In the genomic region with DNA sequence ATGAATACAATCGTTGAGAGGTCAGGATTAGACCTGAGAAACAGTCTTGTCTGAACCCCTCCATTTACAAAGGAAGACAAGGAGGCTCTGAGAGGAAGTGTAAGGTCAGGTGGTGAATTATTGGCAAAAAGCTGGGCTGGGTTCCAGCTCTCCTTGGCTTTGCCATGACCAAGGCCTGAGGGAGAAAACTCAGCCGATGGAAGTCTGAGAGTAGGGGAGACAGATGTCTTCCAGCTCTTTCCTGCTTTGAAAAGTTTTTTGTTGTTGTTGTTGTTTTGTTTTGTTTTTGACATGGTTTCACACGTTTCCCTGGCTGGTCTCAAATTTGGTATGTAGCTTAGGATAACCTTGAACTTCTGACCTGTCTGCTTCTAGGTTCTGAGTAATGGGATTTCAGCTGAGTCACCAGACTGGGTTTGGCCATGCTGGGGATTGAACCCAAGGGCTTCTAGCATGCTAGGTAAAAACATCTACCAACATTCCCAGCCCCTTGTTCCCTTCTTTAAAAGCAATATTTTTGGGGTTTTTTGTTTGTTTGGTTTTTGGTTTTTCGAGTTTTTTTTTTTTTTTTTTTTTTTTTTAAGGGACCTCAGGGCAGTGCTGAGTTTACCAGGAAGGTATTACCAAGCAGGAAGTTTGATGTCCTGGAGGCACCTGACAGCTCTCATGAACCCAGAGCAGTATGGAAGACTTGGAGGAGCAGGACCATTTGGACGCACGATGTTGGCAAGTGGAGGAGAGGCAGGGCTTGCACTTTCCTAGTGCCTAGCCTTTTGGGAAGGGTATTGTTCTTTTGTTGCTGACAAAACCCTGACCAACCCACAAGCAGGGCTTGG, we compare ENCODE assay signal across 7 mouse cellular contexts. TPM values are rescaled to one million over a fixed set of nuclear protein-coding genes. Genes with fewer than 3 reads are reported as not detected.
A peak's percentile ranks its signal among the peaks of the same experiment; 100 is the strongest.
DNase-seq lines count a peak whose midpoint lies in the region; ATAC-seq and TF ChIP-seq lines count a peak whose summit lies in the region.

No protein-coding gene starts in this region.

- H3K27ac ChIP-seq in neural tube, embryonic 12.5 days: peak overlapping the region; percentile 97; the same call in 1 of the 2 replicates
- peak overlapping the region; percentile 96 for H3K27ac ChIP-seq in bone marrow macrophage, adult 2 months (ENCODE audit: insufficient read depth, low read depth, low read length)
- H3K27ac ChIP-seq in intestine, embryonic 16.5 days (ENCODE audit: low read length): peak overlapping the region; percentile 96
- peak overlapping the region; percentile 99; the same call in 1 of the 2 replicates for H3K27ac ChIP-seq in midbrain, embryonic 11.5 days (ENCODE audit: low read depth, low read length)

- ATAC-seq in neural tube, embryonic 12.5 days (ENCODE audit: low FRiP score, low read depth): no peak
- no peak for ATAC-seq in intestine, embryonic 16.5 days
- no peak for ATAC-seq in midbrain, embryonic 11.5 days (ENCODE audit: low FRiP score)

- H3K9me3 ChIP-seq in neural tube, embryonic 12.5 days: no peaks in the 10 kb centered on the region
- H3K9me3 ChIP-seq in intestine, embryonic 16.5 days (ENCODE audit: control insufficient read depth, low read length): no peaks in the 10 kb centered on the region
- H3K9me3 ChIP-seq in midbrain, embryonic 11.5 days (ENCODE audit: control insufficient read depth, low read length): no peaks in the 10 kb centered on the region

- H3K9ac ChIP-seq in neural tube, embryonic 12.5 days: no peak overlapping the region
- H3K9ac ChIP-seq in intestine, embryonic 16.5 days (ENCODE audit: low read depth, low read length): no peak overlapping the region
- H3K9ac ChIP-seq in midbrain, embryonic 11.5 days (ENCODE audit: low read length): no peak overlapping the region

- WGBS in neural tube, embryonic 12.5 days: 59% methylated on average over 6 of the region's 6 CpGs
- WGBS in intestine, embryonic 16.5 days: 54% methylated on average over 6 of the region's 6 CpGs
- 39% methylated on average over 6 of the region's 6 CpGs for WGBS in midbrain, embryonic 11.5 days

- no peak overlapping the region for H3K4me3 ChIP-seq in neural tube, embryonic 12.5 days
- no peak overlapping the region; the same call in 1 of the 2 replicates for H3K4me3 ChIP-seq in bone marrow macrophage, adult 2 months (ENCODE audit: insufficient read depth, low read length)
- H3K4me3 ChIP-seq in intestine, embryonic 16.5 days (ENCODE audit: low read length): no peak overlapping the region
- no peak overlapping the region for H3K4me3 ChIP-seq in midbrain, embryonic 11.5 days (ENCODE audit: low read depth, low read length)

- H3K36me3 ChIP-seq in neural tube, embryonic 12.5 days: no peaks in the 10 kb centered on the region
- no peaks in the 10 kb centered on the region for H3K36me3 ChIP-seq in intestine, embryonic 16.5 days (ENCODE audit: control insufficient read depth, insufficient read depth, low read length)
- no peaks in the 10 kb centered on the region for H3K36me3 ChIP-seq in midbrain, embryonic 11.5 days (ENCODE audit: control insufficient read depth, insufficient read depth, low read length)

- TF ChIP-seq CTCF in bone marrow macrophage, adult 2 months (IDR thresholded peaks at IDR 0.05; ENCODE audit: low read depth, low read length): no peak

- no peak for DNase-seq in neural tube, embryonic 10.5 days (ENCODE audit: extremely low spot score, low spot score)
- DNase-seq in midbrain, embryonic 11.5 days (ENCODE audit: low spot score, missing footprints): no peak
- no peak for DNase-seq in right cerebral cortex, adult 18-20 months
- no peak for DNase-seq in thymus, postnatal 25 days

- H3K4me2 ChIP-seq in neural tube, embryonic 12.5 days (replicated peaks): peak overlapping the region; percentile 43
- H3K4me2 ChIP-seq in intestine, embryonic 16.5 days (ENCODE audit: low read depth, low read length): no peak overlapping the region
- H3K4me2 ChIP-seq in midbrain, embryonic 11.5 days: no peak overlapping the region

- no peak for TF ChIP-seq POLR2A in bone marrow macrophage, adult 2 months (IDR thresholded peaks at IDR 0.05; ENCODE audit: borderline replicate concordance, low read depth, low read length)

- H3K4me1 ChIP-seq in neural tube, embryonic 12.5 days: peaks cover 49% of the 10 kb centered on the region
- peaks cover 34% of the 10 kb centered on the region for H3K4me1 ChIP-seq in bone marrow macrophage, adult 2 months (ENCODE audit: control insufficient read depth, insufficient read depth, low read length)
- peaks cover 36% of the 10 kb centered on the region for H3K4me1 ChIP-seq in intestine, embryonic 16.5 days (ENCODE audit: control insufficient read depth, insufficient read depth, low read length)
- peaks cover 53% of the 10 kb centered on the region for H3K4me1 ChIP-seq in midbrain, embryonic 11.5 days (ENCODE audit: control insufficient read depth, insufficient read depth, low read length)

- no peaks in the 10 kb centered on the region for H3K27me3 ChIP-seq in neural tube, embryonic 12.5 days (replicated peaks)
- no peaks in the 10 kb centered on the region for H3K27me3 ChIP-seq in intestine, embryonic 16.5 days (replicated peaks; ENCODE audit: control insufficient read depth, insufficient read depth, low read length)
- H3K27me3 ChIP-seq in midbrain, embryonic 11.5 days (ENCODE audit: control insufficient read depth, insufficient read depth, low read length): no peaks in the 10 kb centered on the region

RNA-seq across cellular contexts. Expression of a gene that starts 58.8 kb away (rescaled TPM):
- 57.2 and 61.9 TPM in 2 replicates for polyA plus RNA-seq in neural tube, embryonic 12.5 days (2016; fragmentation: Nextera tagmentation; extraction: Ambion mirVana)
- polyA plus RNA-seq in bone marrow macrophage, adult 2 months (2012; ENCODE audit: insufficient read depth, insufficient read length, missing spikeins): 11.4 and 12.0 TPM in 2 replicates
- 8.2 and 10.9 TPM in 2 replicates for polyA plus RNA-seq in intestine, embryonic 16.5 days (2015; fragmentation: Nextera tagmentation; extraction: Ambion mirVana)
- 24.4 and 26.4 TPM in 2 replicates for polyA plus RNA-seq in midbrain, embryonic 11.5 days (2014; fragmentation: Nextera tagmentation; extraction: Ambion mirVana)
